Mouse (Mus musculus) retina, postnatal 7 days (tissue): ENCODE results near the gene Fam189a2.

Experiments
- DNase-seq: peaks from one replicate; pipeline ENCODE4 v3.0.0-alpha.2; 2012; ENCODE audit warnings: low read depth, low spot score

Fam189a2 gene

GRCm38 (mm10) chr19:24030871-24031556 is at the start of gene Fam189a2:
Gene Fam189a2, minus strand, starts transcription at chr19:24031019.
- DNase-seq, result peak; percentile 33

DNA sequence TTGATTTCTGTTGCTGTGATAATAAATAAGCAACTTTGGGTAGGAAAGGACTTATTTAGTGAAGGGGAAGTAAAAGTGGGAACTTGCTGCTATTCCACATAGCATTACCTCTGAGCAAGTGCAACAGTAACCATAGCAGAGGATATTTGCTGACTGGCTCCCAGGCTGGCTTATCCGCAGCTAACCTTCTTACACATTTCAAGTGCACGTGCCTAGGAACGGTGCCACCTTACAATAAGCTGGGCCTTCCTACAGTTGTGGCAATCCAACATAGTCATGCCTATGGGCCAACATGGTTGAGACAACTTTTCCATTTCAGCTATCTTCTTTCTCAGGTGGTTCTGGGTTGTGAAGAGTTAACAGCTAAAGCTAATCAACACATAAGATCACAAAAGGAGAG is 46.8 kb upstream of the Fam189a2 start:
- no peak for DNase-seq

DNA sequence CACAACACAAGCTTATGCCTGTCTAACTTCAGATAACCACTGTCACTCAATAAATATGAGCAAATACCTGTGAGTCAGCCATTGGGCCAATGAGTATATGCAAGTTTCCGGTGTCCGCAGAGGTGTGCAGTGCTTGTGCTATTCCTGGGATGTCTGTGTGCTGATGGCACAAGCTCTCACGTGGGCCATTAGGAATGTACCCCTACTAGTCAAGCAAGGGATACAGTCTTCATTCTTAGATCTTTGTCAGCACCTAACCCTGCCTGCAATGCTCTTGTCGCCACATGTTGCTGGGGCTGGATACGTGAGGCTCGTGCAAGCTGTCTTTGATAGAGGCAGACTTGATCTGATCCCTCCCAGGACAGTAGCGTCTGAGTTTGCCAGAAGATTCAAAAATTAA is 45.7 kb upstream of the Fam189a2 start:
- DNase-seq, result no peak

GRCm38 (mm10) chr19:24075927-24076326 is 45.1 kb upstream of the Fam189a2 start:
- DNase-seq, result no peak

DNA sequence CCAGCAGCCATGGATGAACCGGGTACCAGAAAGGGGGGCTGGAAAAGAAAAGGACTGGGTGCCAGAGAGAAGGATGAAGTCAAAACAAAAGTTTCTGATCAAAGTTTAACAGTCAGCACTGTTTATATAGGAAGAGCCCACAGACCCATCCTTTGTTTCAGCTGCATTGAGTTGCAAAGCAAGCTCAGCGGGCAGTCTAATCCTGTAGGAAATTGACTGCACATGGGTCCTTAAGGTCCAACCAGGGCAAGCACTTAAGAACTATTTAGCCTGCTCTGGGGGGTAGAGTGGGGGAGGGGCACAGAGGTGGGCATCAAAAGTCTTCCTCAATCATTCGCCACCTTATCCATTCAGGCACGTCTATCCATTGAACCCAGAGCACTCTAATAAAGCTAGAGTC is 42.3 kb upstream of the Fam189a2 start:
- no peak for DNase-seq

DNA sequence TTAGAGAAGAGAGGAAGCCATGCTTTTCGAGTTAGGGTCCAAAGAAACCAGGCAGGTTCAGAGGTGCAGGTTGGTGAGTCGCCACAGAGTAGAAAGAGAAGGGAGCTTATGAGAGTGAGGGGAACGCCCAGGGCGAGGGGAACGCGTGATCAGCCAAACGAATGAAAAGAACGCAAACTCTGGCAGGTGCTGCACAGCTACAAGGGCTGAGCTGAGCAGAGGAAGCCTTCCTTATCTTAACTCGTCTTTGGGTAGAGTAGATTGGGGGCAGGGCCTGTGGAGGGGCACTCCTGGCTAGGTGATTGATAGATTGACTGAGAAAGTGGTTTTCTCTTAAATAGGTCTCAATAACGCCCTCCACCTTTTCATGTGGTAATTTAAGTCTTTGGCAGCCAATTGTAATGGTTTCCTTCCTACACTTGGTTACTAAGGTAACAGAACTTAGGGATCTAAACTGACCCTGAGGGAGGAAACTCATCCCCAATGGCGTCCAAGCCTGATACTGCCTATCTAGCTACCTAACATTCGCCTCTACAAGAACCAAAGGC is 33.6 kb upstream of the Fam189a2 start:
- no peak for DNase-seq

DNA sequence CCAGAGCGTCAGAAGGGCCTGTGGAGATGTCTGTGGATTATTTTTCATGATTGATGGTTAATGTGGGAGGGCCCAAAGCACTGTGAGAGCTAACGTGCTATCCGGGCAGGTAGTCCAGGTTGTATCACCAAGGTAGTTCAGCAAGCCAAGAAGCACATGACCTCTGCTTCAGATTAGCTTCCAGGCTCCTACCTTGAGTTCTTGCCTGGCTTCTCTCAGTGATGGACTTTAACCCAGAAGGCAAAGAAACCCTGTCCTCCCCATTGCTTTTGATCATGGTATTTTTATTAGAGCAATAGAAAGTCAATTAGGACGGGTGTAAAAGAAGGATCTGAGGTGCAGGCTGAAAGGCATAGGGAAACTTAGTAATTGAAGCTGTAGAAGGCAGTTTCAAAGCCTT is 32.8 kb upstream of the Fam189a2 start:
- DNase-seq, result no peak

DNA sequence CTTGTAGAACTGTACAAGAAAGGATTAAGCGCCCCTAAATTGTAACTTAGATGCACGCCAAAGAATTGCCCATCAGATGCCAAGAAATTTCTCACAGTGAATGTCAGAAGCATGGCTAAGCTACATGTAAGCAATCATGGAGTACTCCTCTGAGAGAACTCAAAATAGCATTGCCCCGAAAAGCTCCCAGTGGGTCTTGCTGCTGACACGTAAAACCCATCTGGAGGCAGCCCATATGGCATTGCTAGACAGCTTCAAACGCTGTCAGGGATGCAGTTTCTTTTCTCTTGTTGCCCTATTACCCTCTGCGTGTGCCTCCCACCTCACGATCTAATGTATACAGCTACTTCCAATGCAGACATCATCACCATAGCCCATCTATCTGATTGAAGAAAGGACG is 28.0 kb upstream of the Fam189a2 start:
- no peak for DNase-seq

DNA sequence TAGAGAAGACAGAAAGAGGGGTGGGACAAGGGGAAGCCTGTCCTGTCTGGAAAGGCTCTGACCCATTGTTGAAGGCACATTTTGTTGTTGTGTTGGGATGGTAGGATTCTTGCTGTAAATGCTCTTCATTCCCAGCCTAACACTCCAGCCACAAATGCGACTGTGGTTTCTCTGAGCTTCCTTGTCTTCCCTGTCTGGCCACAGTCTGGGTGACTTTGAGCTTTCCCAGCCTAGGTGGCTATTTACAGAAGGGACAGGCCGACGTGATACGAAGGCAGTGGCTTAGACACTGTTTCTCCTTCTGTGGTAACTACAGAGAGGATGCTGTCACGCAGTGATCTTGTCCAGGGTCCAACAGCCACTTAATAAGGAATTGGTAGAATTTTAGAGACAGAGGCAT is 27.2 kb upstream of the Fam189a2 start:
- no peak for DNase-seq

GRCm38 (mm10) chr19:24056880-24057279 is 26.1 kb upstream of the Fam189a2 start:
- DNase-seq, result no peak

- no peak for DNase-seq
These were observed 24.1 kb upstream of the Fam189a2 start for GRCm38 (mm10) chr19:24054904-24055303.

DNA sequence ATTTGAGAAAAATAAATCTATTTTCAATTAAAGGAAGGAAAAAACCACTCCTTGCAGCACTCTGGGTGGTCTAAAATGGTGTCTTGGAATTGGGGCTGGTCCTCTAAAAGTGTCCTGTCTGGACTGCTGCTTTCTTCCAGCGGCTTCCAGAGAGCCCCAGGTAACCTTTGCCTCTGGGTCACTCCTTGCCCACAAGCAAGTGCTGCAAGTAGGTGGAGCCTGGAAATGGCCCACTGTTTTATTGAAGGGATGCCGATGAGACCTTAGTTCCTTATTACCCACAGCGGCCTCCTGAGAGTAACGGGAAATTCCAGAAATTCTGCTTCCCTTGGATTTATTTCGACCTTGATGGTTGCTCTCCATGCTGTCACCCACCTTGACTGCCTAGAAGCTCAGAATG is 23.4 kb upstream of the Fam189a2 start:
- no peak for DNase-seq

- DNase-seq, result no peak
These were observed 19.7 kb upstream of the Fam189a2 start for GRCm38 (mm10) chr19:24050514-24050913.

- DNase-seq, result no peak
These were observed 18.5 kb upstream of the Fam189a2 start for GRCm38 (mm10) chr19:24049329-24049728.

- no peak for DNase-seq
These were observed 15.7 kb upstream of the Fam189a2 start for GRCm38 (mm10) chr19:24046395-24046993.

DNA sequence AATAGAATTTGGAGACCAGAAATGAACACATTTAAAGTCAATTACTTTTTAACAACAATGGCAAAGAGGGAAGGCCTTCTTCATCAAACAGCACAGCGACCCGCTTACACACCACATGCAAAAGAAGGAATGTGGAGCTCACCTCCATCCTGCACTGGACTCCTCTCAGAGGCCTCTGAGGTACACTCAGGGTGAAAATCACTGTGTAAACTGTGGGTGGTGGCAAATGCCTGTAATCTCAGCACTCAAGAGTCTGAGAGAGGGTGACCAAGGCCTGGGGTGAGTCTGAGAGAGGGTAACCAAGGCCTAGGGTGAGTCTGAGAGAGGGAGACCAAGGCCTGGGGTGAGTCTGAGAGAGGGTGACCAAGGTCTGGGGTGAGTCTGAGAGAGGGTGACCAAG is 11.6 kb upstream of the Fam189a2 start:
- DNase-seq, result no peak

DNA sequence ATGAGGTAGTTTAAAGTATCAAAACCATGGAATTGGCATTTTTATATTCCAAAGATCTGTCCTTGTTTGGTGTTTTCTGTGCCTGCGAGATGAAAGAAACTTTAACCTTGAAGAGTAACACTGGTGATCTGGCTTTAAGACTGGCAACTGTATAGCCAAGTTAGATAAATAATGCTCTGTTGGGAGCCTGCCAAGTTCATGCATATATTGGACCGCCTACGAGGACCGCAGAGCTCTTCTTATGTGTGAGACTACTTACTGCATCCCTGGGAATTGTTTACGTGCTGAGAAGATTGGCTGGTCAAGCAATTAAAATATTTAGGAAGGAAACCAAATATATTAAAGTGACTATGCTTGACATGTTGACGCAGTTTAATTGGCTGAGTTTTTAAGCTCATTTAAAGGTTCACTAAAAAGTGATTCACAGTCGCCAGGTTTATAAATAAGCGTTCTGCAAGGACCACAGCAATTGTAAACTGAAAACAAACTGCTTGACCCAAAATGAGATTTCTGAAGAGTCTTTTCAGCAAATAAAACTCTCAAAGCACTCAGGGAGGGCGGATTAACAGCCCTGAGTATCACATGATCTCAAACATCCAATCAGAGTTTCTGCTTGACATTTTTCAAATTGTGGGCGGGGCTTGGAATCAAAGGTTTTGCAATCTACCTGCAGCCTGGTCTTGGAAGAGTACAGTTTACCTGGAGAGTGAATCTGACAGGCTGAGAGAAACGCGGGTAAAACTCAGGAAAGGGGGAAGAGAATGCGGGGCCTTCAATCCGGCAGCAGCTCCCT is 8.4 kb upstream of the Fam189a2 start:
- DNase-seq, result no peak

DNA sequence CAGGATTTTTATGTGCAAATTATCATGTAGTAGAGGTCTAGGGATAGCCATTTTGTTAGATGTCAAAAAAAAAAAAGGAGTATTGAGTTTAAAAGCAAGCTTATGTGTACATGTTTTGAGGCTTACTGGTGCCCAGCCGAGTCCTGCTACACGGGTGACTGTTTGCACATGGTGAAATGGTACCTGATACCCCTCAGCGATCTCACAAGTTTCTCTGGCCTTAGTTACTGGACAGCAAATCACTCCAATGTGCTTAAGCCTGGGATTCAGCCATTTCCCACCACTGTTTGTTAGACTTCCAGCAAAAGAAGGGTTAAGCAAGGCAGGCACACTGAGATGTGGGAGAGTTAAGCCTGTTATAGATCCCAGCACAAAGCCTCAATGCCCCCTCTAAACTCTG is 3.5 kb upstream of the Fam189a2 start:
- DNase-seq, result no peak

DNA sequence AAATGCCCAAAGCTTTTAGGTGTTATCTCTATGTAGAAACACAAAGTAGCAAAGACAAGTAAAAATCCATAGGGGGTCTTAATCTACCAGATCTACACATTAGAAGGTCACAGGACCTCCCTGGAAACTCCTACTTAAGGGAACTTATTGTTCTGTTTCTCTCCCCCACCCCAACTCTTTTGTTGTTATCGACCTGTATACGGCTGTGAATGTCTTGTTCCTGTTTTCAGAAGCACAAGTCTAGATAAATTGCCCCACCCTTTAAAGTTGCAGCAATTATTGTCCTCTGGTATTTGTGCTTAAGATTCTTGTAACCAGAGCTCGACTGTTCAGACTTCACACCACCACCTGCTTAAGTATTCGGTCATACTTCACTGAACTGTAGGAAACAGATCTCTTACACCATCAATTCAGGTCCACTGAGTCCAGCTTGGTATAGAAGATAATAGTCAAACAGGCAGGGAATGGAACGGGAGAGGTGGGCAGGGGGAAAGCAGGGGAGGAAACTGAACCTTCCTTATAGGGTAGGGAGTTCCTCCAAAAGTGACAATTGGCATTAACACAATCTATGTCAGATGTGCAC is 1.9 kb upstream of the Fam189a2 start:
- no peak for DNase-seq

DNA sequence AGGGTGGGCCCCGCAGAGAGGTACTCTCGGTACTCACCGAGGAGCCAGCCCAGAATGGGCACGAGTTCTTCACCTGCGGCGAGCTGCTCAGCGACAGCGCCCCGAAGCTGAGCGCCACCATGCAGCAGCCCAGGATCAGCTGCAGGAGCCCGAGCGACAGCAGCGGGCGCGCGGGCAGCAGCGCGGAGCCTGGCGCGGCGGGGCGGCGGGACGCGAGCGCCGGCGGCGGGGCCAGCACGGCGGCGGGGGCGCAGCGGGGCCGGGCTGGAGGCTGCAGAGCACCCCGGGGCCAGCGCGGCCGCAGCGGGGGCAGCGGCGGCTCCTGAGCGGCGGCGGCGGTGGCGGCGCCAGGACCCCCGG is 328 bp downstream of the Fam189a2 start:
- DNase-seq, result no peak

- no peak for DNase-seq
These were observed 956 bp downstream of the Fam189a2 start for GRCm38 (mm10) chr19:24029616-24030510.
